Mouse (Mus musculus) brain, adult 2 months (tissue): ENCODE data around the gene Ifitm3.
"Not testable (repeated sequence)": the region's sequence is repeated elsewhere in the genome, so short reads cannot be mapped to it uniquely, and the experiment has no call there.

Source experiments
- DNase-seq: peaks from one replicate; pipeline ENCODE4 v3.0.0; 2011; ENCODE audit warnings: low read depth, low spot score

Gene Ifitm3

DNA sequence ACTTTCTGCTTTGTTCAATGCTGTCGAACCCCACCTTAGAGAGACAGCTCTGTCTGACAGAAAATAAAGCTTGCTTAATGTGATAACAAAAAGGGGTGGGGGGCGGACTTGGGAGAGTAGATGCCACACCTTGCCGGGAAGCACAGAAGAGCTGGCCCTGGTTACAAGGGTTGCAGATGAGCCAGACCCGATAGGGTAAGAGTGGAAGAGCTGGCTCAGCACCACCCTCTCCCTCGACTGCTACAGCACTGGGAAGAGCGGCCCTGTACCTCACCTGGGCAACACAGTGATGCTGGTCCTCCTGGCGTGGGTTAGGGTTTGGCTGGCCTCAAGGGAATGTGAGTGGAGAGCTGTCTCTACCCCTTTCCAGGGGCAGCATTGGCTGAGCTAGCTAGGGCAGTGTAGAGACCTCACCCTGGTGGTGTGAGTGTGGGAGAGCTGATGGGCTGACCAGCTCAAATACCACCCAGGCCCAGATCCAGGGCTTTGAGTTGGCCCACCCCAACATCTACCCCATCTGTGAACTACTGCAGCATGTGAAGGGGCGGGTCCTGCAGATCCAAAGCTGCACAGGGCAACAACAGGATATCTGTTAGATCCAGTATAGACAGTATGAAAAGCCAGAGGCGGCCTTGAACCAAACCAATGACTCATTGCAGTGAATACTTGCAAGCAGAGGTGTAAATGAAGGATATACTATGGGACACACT is 22.0 kb upstream of the Ifitm3 start:
- no peak for DNase-seq

DNA sequence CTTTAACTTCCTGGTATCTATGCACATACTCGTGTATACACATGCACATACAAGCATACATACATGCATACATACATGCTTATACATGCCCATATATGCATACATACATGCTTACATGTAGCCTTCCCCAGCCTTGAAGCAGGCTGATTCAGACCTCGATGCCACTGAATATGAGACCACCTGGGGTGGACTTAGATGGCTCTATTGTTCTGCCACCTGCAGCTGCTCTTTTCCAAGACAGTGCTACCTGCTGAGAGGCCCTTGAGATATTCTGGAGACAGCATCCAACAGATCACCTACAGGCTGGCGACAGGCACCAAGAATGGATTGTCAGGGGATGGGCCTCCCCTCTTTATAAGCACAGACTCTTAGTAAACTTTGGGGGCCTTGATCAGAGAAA is 19.8 kb upstream of the Ifitm3 start:
- no peak for DNase-seq

DNA sequence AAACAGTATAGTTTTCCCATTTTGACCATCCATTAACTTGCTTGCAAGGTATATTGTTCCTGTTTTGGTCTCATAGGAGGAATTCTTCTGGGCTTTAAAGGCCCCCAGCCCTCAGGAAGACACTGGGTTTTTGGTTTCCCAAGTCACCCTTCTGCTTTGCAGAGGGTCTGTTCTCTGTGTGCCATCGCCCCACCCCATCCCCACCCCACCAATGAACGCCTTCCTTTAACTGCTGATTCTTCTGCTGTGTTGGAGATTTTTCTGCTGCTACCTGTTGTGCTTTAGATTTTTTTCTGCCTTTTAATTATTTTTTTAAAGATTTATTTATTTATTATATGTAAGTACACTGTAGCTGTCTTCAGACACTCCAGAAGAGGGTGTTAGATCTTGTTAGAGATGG is 18.3 kb upstream of the Ifitm3 start, which contains the start of gene Gm17387:
Gene Gm17387 (plus strand): TSS at position 301 of the 400 bp plus-strand sequence.
- no peak for DNase-seq

DNA sequence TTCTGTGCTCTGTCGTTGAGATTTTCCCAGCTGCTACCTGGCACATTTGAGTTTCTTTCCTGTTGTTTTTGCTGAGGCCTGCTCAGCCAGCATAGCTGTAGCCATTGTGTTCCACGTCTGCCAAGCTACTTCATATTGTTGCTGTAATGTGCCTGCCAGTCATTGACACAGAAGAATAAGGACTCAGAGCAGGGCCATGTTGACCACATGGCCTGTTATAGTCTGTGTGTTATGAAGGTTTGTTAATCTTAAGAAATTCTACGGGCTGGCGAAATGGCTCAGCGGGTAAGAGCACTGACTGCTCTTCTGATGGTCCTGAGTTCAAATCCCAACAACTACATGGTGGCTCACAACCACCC is 16.1 kb upstream of the Ifitm3 start:
- no peak for DNase-seq

DNA sequence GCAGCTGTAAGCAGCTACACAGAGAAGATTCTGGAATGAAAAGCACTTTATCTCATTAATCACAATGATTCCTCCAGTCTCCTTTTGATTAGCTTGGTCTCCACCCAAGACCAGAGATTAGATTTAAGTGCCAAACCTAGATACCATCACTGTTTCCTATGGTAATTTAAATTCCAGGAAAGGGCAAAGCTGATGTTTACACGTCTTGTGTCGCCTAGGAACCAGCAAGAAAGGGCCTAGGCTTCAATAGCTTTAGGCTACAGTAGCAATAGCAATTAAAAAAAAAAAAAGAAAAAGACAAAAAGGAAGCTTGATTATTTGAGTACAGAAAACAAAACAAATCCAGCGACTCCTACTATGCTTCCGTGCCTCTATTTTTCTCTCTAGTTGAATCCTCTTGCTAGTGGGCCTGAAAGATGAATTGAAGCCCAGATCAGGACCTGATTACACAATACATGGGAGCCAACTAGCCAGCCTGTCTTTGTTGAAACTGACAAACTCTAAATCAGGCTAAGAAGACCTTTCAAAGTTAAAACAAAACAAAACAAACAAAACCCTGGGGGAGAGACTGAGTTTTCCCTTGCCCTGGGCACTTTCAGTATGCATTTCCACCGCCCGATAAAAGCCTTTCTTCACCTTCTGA is 15.6 kb upstream of the Ifitm3 start:
- no peak for DNase-seq

DNA sequence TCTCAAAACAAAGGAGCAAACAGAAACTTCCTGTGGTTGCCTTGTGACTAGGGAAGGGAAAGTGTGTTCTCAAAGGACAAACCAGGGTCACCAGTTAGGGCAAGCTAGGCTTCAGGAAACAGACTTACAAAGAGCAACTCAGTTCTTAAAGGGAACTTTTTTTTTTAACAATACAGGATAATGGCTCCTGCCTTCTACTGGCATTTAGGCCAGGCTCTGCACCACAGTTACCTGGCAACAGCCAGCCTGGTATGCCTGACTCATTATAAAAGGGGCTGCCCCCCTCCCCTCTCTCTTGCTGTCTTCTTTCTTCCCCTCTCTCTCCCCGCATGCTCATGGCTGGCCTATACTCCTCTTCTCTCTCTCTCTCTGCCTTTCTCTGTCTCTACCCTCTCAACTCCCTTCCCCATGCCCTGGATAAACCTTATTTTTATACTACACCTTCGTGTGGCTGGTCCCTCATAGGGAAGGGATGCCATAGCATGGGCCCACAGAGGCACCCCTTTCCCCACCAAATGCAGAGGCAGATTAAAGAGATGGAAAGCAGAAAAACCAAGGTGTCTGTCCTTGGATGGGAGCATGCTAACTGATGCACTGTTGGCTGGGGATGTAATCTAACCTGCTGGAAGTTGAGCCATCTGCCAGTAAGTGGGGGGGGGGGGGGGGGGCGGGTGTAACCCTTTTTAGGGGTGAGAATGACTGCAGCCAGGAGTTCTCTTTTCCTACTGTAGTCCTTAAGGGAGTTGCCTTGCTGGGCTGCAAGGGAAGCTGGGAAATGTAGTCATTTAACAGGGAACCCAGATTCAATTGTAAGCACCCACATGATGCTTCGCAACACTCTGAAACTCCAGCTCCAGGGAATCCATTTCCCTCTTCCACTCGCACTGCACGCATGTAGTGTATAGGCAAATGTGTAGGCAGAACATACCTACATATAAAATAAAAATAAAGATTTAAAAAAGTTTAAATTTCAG is 14.6 kb upstream of the Ifitm3 start:
- peak; percentile 47 for DNase-seq

DNA sequence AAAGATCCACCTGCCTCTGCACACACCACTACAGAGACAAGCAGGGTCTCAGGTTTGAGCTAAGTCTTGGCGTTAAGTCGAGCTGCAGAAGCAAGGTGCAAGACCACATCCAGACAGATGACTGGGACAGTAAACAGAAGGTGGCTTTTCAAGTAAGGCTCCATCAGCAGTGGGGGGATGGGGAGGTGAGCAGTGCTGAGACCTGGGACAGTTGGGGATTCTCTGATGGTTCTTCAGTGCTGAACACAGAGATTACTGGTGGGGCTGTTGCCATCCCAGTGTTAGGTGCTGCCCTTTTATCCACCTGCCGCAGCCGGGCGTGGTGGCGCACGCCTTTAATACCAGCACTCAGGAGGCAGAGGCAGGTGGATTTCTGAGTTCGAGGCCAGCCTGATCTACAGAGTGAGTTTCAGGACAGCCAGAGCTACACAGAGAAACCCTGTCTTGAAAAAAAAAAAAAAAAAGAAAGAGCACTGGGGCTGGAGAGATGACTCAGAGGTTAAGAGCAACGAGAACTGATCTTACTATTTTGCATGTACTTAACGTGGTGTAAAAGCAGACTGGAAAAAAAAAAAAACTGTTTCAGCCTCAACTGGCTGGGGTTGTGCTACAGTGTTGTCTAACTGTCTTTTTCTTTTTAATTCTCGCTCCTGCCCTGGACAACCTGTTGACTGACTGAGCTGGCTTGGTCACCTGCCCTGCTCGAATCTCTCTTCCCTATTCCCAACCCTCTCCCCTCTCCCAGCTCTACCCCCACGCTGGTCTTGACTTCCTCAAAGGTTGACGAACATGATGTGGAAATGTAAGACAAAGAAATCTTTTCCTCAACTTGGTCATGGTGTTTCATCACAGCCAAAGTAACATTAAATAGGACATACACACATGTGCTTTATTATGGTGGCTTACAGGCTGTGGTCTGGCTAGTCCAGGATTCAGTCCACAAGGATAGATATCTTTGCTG is 11.2 kb upstream of the Ifitm3 start:
- no peak for DNase-seq

DNA sequence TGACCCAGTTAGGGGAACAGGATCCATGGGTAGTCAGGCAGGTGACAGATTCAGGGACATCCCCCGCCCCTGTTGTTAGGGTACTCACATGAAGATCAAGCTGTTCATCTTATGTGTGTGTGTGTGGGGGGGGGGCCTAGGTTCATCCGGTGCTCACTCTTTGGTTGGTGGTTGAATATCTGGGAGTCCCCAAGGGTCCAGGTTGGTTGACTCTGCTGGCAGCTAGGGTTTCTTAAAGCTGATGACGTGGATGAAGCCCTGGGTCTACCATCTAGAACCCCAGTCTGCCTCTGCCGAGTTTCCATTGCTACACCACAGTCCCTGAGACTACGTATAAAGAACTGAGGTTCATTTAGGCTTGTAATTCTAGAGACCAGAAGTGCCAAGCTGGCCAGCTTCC is 8.5 kb upstream of the Ifitm3 start:
- no peak for DNase-seq

DNA sequence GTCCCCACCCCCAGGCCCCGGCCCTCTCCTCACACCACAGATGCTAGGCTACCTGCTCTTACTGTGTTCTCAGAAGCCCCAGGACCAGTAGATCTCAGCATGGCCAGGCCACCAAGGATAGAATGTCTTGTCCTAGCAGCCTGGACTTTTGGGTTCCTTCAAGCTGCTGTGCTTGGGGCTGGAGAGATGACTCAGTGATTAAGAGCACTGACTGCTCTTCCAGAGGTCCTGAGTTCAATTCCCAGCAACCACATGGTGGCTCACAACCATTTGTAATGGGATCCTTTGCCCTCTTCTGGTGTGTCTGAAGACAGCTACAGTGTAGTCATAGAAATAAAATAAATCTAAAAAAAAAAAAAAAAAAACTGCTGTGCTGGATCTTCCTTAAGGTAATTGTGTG is 7.3 kb upstream of the Ifitm3 start, which contains the start of gene Ifitm6:
Gene Ifitm6 (minus strand): TSS at position 101 of the 400 bp plus-strand sequence.
- not testable (repeated sequence) for DNase-seq

DNA sequence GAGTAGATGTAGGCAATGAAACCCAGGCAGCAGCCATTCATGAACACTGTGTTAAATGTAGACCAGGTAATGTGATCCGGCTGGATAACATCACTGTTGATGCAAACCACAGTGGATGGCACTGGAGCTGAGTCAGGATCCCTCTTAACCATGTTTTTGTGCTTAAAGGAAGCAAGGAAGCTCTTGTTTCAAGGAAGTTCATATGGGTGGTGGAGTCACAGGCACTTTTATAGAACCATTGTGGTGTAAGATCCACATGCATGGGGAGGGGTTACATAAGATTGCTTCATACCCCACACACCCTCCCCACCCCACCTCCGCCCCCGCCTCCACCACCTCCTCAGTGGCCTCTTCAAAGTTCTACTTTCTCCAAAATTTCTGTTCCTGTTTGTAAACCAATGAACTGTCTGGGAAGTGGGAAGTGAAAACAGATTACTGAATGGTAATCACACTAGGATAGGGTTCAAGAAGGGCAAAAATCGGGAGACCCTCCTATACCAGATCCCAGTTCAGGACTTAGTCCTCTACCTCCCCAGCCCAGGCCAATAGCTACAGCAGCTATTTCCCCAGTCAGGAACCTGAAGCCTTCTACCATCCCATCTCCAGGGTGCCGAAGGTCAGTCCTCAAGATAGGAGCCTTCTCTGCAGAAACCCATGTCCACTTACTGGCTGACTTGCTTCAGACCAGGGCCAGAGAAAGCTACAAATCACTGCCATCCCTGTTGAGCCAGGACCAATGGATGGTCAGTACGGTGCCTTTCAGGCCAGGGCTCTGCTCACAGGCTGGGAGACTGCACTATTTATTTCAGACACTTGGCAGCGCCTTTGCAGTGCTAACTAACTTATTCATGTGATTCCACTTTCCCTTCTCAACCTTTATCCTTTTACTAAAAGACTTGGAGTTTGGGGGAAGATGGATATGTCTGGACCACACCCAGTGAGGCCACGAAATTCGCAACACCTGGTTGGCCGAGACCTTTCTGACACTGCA is 6.4 kb upstream of the Ifitm3 start:
- DNase-seq, result no peak

DNA sequence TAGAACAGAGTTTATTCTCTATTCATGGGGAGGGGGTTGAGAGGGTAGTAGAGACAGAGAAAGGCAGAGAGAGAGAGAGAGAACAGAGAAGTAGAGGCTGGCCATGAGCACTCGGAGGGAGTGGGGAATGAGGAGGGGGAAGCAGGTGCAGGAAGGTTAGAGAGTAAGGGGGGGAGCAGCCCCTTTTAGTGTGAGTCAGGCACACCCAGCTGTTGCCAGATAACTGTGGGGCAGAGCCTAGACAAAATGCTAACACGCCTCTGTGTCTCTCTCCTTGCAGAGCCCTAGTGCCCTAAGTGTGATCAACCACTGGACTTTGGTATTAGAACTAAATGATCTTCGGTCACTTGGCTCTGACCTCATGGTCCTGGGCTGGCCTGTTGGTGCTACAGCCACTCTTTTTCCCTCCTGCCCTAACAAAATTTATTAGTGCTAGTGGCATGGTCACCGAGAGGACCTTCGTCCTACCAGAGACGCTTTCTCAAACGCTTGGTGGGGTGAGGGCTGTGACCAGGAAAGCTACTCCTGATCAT is 734 bp upstream of the Ifitm3 start:
- no peak for DNase-seq

DNA sequence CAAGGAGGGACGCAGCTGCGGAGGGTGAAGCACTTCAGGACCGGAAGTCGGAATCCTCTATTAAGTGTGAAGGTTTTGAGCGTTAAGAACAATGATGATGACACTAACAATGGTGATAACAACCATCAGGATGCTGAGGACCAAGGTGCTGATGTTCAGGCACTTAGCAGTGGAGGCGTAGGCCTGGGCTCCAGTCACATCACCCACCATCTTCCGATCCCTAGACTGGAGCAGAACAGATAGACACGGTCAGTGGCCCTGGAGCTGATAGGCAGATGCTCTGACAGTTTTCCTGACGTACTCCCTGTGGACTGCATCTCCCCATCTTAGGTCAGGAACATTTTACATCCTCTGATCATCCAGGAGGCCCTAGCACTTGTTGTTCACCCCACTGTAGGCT is 905 bp downstream of the Ifitm3 start:
- no peak for DNase-seq

DNA sequence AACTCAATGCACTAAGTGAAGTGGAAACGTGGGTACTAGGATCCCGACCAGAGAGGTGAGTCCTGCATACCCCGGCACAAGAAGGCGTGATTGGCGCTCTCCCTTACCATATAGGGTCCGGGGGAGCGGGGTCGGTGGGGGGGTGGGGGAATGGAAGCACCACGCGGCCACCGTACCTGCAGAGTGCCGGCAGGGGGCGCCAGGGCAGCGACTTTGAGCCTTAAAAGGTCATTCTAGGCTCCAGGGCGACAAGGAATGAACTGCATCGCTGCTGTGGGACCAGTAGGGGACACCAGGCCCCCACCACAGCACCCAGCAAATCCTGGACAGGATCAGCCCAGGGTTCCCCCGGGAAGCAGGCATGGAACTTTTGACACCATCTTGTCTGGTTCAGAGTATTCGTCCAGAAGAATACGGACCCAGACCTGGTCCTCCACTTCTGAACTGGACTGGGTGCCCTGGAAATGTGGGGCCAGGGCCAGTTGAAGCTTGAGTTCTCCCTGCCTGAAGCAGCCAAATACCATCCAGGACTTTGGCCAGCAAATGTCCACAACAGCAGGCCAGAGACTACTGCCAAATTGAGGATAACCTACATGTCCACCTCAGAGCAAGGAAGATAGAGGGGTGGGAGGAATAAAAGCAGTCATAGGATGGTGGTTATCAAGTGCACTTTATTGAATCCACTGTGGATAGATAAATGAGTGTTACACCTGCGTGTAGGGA is 1.5 kb downstream of the Ifitm3 start:
- DNase-seq, result peak; percentile 64

DNA sequence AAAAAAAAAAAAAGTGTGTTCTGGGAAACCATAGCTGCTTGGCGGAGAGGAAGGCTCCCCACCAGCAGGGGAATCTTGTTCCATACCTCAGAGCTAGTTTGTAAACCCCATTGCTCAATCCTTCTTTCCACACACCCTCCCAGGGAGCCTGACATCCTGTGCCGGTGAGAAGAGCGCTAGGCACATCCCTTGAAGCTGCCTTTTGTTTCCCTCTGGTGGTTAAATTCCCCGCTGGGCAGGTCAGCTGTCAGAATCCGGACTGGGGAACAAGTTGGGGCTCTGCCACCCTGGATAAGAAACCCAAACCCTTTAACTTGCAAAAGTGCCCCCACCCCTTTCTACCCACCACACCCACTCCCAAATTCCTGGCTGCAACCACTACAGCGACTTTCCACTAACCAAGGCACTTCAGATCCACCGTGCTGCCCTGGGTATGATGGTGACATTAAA is 2.2 kb downstream of the Ifitm3 start:
- DNase-seq, result no peak

DNA sequence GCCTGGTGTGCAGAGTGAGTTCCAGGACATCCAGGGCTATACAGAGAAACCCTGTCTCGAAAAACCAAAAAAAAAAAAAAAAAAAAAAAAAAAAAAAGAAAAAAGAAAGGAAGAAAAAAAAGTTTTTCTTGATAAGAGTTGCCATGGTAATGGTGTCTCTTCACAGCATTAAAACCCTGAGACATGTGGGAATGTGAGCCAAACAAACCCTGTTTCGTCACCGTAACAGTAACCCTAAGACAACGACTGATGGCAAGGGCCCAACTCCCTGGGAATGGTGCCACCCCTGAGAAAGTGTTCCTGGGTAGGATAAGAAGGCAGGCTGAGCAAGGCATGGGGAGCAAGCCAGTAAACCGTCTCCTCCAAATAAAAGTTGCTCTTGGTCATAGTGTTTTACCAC is 3.7 kb downstream of the Ifitm3 start:
- peak; percentile 36 for DNase-seq

DNA sequence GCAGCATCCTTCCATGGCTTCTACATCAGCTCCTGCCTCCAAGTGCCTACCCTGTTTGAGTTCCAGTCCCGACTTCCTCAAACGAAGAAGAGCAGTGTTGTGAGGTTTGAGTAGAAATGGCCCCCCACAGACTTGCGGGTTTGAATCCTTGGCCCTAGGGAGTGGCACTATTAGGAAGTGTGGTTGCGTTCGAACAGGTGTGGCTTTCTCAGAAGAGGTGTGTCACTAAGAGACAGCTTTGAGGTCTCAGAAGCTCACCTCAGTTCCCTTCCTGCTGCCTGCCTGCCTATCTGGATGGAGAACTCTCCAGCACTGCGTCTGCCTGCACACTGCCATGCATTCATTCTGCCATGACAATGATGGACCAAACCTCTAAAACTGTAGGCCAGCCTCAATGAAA is 4.1 kb downstream of the Ifitm3 start:
- no peak for DNase-seq

DNA sequence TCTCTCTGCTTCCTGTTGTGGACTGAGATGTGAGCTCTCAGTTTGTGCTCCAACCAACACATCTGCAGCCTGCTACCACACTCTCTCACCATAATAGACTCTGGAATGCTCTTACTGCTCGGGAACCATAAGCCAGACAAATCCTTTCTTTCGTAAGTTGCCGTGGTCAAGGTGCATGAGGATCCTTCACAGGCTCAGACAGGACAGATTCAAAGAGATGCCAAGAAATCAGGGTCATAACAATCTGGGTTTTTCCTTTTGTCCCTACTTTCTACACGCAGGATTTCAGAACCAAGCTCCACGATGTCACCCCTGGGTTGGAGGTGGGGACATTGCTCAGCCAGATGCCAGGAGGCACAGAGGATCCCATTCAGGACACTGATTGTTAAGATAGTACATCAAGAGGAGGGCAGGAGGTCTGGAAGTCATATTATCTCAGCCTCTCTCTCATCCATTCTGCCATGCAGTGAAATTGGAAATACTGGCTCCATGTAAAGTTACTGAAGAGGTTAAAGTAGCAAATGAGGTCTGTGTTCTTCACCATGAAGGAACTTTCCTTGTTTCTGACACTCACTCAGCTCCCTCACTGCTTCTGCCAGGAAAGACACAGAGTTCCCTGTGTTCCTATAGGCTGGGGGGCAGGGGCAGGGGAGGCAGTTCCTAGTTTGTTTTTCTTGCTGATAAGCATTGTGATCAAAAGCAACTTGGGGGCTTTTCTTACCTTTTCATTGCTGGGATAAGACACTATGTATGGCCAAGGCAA is 7.1 kb downstream of the Ifitm3 start:
- DNase-seq, result no peak
